Mouse (Mus musculus): ENCODE data around the gene Slc12a4.

Slc12a4 gene

GRCm38 (mm10) chr8:105935105-105935504 lies 30.8 kb downstream of the Slc12a4 start:
- no peak for DNase-seq (ENCODE audit: extremely low spot score, low read depth, low spot score)

GRCm38 (mm10) chr8:105933762-105934161 lies 32.1 kb downstream of the Slc12a4 start, which contains the start of gene Ctrl:
Gene Ctrl, minus strand, starts transcription at chr8:105933862.
- DNase-seq (ENCODE audit: extremely low spot score, low read depth, low spot score): no peak

- no peak for DNase-seq (ENCODE audit: extremely low spot score, low read depth, low spot score)
Measured at GRCm38 (mm10) chr8:105932525-105932924, 33.4 kb downstream of the Slc12a4 start.

GRCm38 (mm10) chr8:105931271-105931670 lies 34.6 kb downstream of the Slc12a4 start:
- no peak for DNase-seq (ENCODE audit: extremely low spot score, low read depth, low spot score)

GRCm38 (mm10) chr8:105930602-105931001 lies 35.3 kb downstream of the Slc12a4 start:
- peak; percentile 54 for DNase-seq (ENCODE audit: extremely low spot score, low read depth, low spot score)

GRCm38 (mm10) chr8:105925123-105925522 lies 40.8 kb downstream of the Slc12a4 start:
- DNase-seq (ENCODE audit: extremely low spot score, low read depth, low spot score): no peak

- DNase-seq (ENCODE audit: extremely low spot score, low read depth, low spot score): no peak
Measured at GRCm38 (mm10) chr8:105919390-105919789, 46.5 kb downstream of the Slc12a4 start.

- no peak for DNase-seq (ENCODE audit: extremely low spot score, low read depth, low spot score)
Measured at GRCm38 (mm10) chr8:105900941-105901616, 64.8 kb downstream of the Slc12a4 start.

- DNase-seq (ENCODE audit: extremely low spot score, low read depth, low spot score): peak; percentile 77
Measured at GRCm38 (mm10) chr8:105900180-105900940, 65.5 kb downstream of the Slc12a4 start, which contains the start of gene Pskh1. Gene Pskh1, plus strand, starts transcription at chr8:105900441.

GRCm38 (mm10) chr8:105897801-105898480 lies 68.0 kb downstream of the Slc12a4 start:
- DNase-seq (ENCODE audit: extremely low spot score, low read depth, low spot score): no peak

Data from hindlimb bud, embryonic 11.5 days (tissue).